Mouse (Mus musculus) layer of hippocampus, adult 9-10 months (tissue): ENCODE measurements around the gene Fgd2.

Experiments used
- DNase-seq: peaks from one replicate; pipeline ENCODE4 v3.0.0; 2022; ENCODE audit warnings: low spot score

Gene Fgd2

DNA sequence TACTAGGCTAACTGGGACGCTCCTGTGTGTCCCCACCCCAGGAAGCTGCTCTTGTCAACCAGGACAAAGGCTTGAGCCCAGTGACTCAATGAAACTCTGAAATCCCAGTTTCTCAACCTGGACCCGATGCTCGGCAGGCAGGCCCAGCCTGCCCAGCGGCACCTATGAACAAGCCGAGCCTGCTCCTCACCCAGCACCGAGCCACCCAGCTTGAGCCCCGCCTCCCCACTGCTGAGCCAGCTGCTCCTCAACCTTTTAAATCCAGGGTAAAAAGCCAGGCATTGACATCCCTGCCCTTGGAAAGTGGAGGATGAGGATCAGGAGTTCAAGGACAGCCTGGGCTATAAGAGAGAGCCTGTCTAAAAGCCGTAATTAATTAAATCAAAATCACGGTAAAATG, 64.6 kb downstream of the Fgd2 start:
- no peak for DNase-seq

DNA sequence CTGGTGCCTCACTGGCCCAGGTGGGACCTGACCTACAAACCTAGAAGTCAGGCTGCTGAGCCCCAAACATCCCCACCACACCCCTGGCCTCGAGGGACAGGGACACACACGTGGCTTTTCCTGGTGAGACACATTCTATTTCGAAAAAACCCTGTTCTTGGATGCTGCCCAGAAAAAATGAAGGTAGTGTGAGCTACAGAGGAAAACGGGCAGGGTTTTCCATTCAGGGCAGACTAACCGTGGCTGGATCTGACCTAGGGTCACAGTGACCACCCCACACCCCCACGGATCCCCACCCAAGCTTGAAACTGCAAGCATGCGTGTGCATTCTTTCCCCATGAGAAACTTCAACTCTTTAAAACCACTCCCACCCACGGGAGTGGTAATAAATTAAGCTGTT, 67.5 kb downstream of the Fgd2 start:
- no peak for DNase-seq

DNA sequence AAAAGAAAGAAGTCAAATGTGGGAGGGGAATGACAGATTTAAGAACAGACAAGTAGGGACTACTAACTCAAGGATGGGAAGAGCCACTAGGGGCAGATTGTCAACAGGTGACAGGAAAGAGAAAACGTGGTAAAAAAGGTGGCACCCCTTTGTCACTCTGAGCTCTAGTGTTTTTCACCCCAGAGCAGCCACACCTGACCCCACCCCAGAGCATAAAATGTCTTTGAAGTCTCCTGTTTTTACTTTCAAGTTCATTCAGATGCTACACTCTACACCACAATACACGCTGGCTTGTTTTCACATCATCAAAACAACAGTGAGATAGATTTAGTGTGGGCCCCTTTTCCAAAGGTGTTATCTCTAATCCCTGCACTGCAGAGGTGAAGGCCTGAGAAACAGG, 68.1 kb downstream of the Fgd2 start:
- DNase-seq: no peak
